Mouse (Mus musculus): ENCODE measurements around the gene Hmgb1.

Hmgb1 gene

DNA sequence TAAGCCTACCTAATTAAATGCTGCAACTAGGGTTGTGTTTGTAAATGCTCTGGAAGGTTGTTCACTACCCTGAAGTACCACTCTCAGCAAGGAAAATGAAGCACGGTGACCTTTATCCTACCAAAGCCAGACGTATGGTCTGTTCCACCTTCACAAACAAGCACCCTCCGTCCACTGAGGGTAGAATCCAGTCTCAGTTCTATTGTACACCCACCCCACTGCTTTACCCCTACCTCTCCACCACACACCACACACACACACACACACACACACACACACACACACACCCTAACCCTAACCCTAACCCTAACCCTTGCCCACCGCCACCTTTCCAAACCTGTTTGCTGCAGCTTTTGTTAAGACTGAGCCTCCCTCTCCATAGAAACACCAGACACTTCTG, 140.2 kb downstream of the Hmgb1 start:
- Histone ChIP-seq H3K27me3 (ENCODE audit: insufficient read depth, low read length) (no peaks in the 10 kb centered on the region), H3K4me3 (replicated peaks; ENCODE audit: low read length) (no peak overlapping the region), H3K9me3 (ENCODE audit: low read length) (no peaks in the 10 kb centered on the region), H3K4me1 (replicated peaks; ENCODE audit: low read depth, low read length) (peaks cover 28% of the 10 kb centered on the region), H3K36me3 (ENCODE audit: insufficient read depth, low read length) (peaks cover 27% of the 10 kb centered on the region)
- no peak for TF ChIP-seq POU5F1 (IDR thresholded peaks at IDR 0.05; ENCODE audit: borderline replicate concordance, low read length)
- TF ChIP-seq CTCF (conservative IDR thresholded peaks at IDR 0.05; ENCODE audit: low read length): no peak
- TF ChIP-seq NANOG (IDR thresholded peaks at IDR 0.05; ENCODE audit: borderline replicate concordance, low read length): no peak

DNA sequence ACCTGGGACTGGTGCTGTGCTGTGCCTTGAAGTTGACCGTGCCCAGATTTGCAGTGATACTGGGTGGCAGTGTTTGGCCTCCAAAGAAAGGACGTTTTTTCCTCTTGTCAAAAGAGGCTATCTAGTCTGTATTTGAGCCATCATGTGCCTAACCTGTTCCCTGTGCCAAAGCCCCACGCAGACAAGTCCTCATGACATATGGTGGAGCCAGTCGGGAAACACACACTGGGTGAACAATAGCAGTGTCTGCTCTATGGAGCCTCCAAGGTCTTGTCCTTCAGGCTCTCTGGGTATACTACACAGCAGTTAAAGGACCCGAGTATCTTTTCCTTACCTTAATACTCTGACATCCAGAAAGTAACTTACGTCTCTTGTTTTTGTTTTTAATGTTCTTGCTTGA, 141.0 kb downstream of the Hmgb1 start:
- peaks cover 22% of the 10 kb centered on the region for H3K36me3 ChIP-seq (ENCODE audit: insufficient read depth, low read length)
- no peaks in the 10 kb centered on the region for H3K27me3 ChIP-seq (ENCODE audit: insufficient read depth, low read length)
- no peaks in the 10 kb centered on the region for H3K9me3 ChIP-seq (ENCODE audit: low read length)
- H3K4me1 ChIP-seq (replicated peaks; ENCODE audit: low read depth, low read length): peaks cover 24% of the 10 kb centered on the region
- H3K4me3 ChIP-seq (replicated peaks; ENCODE audit: low read length): no peak overlapping the region
- TF ChIP-seq CTCF (conservative IDR thresholded peaks at IDR 0.05; ENCODE audit: low read length): no peak
- TF ChIP-seq NANOG (IDR thresholded peaks at IDR 0.05; ENCODE audit: borderline replicate concordance, low read length): no peak
- no peak for TF ChIP-seq POU5F1 (IDR thresholded peaks at IDR 0.05; ENCODE audit: borderline replicate concordance, low read length)

DNA sequence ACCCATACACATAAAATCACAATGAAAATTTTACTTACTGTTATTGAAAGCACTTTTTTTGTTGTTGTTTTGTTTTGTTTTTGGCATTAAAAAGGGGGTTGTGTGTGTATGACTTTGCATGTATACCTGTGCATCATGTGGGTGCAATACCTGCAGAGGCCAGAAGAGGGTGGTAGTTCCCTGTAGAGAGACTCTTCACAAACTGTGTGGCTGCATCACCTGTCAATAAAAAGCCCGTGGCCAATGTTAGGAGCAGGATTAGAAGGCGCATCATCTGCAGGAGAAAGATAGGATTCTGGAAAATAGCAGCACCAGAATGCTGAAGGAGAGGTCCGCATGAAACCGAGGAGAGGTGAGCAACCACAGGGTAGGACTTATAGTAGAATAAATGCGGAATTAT, 144.5 kb downstream of the Hmgb1 start:
- Histone ChIP-seq H3K27me3 (ENCODE audit: insufficient read depth, low read length) (no peaks in the 10 kb centered on the region), H3K4me3 (replicated peaks; ENCODE audit: low read length) (no peak overlapping the region), H3K4me1 (replicated peaks; ENCODE audit: low read depth, low read length) (peaks cover 10% of the 10 kb centered on the region), H3K9me3 (ENCODE audit: low read length) (peaks cover 5% of the 10 kb centered on the region), H3K36me3 (ENCODE audit: insufficient read depth, low read length) (peaks cover 1% of the 10 kb centered on the region)
- TF ChIP-seq CTCF (conservative IDR thresholded peaks at IDR 0.05; ENCODE audit: low read length): peak; percentile 100
- no peak for TF ChIP-seq POU5F1 (IDR thresholded peaks at IDR 0.05; ENCODE audit: borderline replicate concordance, low read length)
- no peak for TF ChIP-seq NANOG (IDR thresholded peaks at IDR 0.05; ENCODE audit: borderline replicate concordance, low read length)

DNA sequence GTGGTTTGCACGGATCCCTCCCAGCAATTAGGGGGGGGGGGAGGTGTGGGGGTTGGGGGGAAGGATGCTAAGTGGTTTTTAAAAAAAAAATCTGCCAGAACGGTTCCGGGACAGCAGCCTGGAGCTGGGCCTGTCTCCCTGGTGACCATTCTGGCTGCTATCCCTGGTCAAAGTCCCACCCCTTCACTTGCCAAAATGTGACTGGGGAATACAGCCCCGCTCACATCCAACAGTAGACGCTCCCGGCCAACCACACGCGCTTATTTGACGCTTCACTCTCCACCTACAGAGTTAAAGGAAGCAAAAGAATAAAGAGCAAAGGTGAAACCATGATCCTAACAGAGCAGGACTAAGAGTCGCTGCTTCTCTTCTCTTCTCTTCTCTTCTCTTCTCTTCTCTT, 146.6 kb downstream of the Hmgb1 start:
- peaks cover 10% of the 10 kb centered on the region for H3K27me3 ChIP-seq (ENCODE audit: insufficient read depth, low read length)
- H3K9me3 ChIP-seq (ENCODE audit: low read length): peaks cover 5% of the 10 kb centered on the region
- H3K4me3 ChIP-seq (replicated peaks; ENCODE audit: low read length): no peak overlapping the region
- peaks cover 10% of the 10 kb centered on the region for H3K4me1 ChIP-seq (replicated peaks; ENCODE audit: low read depth, low read length)
- no peak for TF ChIP-seq POU5F1 (IDR thresholded peaks at IDR 0.05; ENCODE audit: borderline replicate concordance, low read length)
- TF ChIP-seq NANOG (IDR thresholded peaks at IDR 0.05; ENCODE audit: borderline replicate concordance, low read length): no peak
- no peaks in the 10 kb centered on the region for H3K36me3 ChIP-seq (ENCODE audit: insufficient read depth, low read length)

DNA sequence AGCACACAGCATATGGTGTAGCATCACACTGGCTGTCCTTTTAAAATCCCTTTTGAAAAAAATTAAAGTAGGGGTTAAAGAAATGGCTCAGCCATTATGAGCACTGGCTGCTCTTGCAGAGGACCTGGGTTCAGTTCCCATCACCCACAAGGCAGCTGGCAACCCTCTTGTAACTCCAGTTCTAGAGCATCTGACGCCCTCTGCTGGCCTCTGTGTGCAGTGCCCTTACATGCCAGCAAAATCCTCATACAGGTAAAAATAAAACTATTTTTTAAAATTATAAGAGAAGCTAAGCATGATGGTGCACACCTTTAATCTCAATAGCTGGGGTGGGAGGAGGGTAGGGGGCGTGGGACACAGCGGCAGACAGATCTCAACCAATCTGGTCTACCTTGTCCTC, 147.4 kb downstream of the Hmgb1 start:
- Histone ChIP-seq H3K36me3 (ENCODE audit: insufficient read depth, low read length) (no peaks in the 10 kb centered on the region), H3K4me3 (replicated peaks; ENCODE audit: low read length) (no peak overlapping the region), H3K27me3 (ENCODE audit: insufficient read depth, low read length) (peaks cover 17% of the 10 kb centered on the region), H3K9me3 (ENCODE audit: low read length) (peaks cover 5% of the 10 kb centered on the region), H3K4me1 (replicated peaks; ENCODE audit: low read depth, low read length) (peaks cover 11% of the 10 kb centered on the region)
- no peak for TF ChIP-seq POU5F1 (IDR thresholded peaks at IDR 0.05; ENCODE audit: borderline replicate concordance, low read length)
- peak; percentile 33 for TF ChIP-seq CTCF (conservative IDR thresholded peaks at IDR 0.05; ENCODE audit: low read length)
- TF ChIP-seq NANOG (IDR thresholded peaks at IDR 0.05; ENCODE audit: borderline replicate concordance, low read length): no peak

DNA sequence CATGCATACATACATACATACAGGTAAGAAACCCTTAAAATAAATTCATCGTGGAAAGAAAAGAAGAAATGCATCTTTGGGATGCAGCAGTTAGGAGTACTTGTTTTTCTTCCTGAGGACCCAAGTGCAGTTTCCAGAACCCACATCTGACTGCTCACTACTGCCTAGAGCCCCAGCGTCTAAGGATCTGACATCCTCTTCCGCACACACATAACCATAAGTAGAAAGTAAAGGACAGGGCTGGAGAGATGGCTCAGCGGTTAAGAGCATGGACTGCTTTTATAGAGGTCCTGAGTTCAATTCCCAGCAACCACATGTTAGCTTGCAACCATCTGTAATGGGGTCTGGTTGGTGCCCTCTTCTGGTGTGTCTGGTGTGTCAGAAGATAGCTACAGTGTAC, 151.9 kb downstream of the Hmgb1 start:
- H3K9me3 ChIP-seq (ENCODE audit: low read length): peaks cover 5% of the 10 kb centered on the region
- peaks cover 41% of the 10 kb centered on the region for H3K27me3 ChIP-seq (ENCODE audit: insufficient read depth, low read length)
- no peaks in the 10 kb centered on the region for H3K36me3 ChIP-seq (ENCODE audit: insufficient read depth, low read length)
- H3K4me3 ChIP-seq (replicated peaks; ENCODE audit: low read length): no peak overlapping the region
- peaks cover 12% of the 10 kb centered on the region for H3K4me1 ChIP-seq (replicated peaks; ENCODE audit: low read depth, low read length)
- TF ChIP-seq NANOG (IDR thresholded peaks at IDR 0.05; ENCODE audit: borderline replicate concordance, low read length) (no peak), CTCF (conservative IDR thresholded peaks at IDR 0.05; ENCODE audit: low read length) (no peak), POU5F1 (IDR thresholded peaks at IDR 0.05; ENCODE audit: borderline replicate concordance, low read length) (no peak)

DNA sequence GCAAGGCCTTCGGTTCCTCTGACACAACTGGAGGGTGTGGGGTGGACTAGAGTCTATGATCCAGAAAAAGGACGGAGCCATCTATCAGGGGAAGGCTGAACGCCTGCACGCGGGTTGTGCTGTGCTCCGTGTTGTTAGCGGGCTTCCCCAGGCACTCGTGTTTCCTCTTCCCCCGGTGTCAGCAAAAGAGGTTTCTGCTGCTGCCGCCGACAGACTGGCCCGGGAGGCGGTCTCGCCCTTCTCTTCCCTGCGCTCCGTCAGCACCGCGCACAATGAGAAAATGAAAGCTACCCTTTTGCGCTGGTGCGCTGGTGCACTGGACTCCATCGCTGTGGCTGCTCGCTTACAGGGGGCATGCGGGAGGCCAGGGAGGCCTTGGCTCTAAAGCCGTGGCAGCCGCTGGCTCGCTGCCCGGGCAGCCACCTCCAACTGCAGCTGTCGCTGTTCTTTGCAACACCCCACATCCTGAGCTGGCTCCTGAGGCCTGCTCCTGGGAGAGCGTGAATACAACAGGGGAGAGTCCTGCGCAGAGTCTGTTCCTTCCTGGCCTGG, 153.0 kb downstream of the Hmgb1 start:
- peak overlapping the region; percentile 72 for H3K4me3 ChIP-seq (replicated peaks; ENCODE audit: low read length)
- H3K27me3 ChIP-seq (ENCODE audit: insufficient read depth, low read length): peaks cover 41% of the 10 kb centered on the region
- H3K4me1 ChIP-seq (replicated peaks; ENCODE audit: low read depth, low read length): peaks cover 12% of the 10 kb centered on the region
- TF ChIP-seq NANOG (IDR thresholded peaks at IDR 0.05; ENCODE audit: borderline replicate concordance, low read length) (no peak), CTCF (conservative IDR thresholded peaks at IDR 0.05; ENCODE audit: low read length) (no peak), POU5F1 (IDR thresholded peaks at IDR 0.05; ENCODE audit: borderline replicate concordance, low read length) (no peak)
- H3K36me3 ChIP-seq (ENCODE audit: insufficient read depth, low read length): no peaks in the 10 kb centered on the region
- no peaks in the 10 kb centered on the region for H3K9me3 ChIP-seq (ENCODE audit: low read length)

DNA sequence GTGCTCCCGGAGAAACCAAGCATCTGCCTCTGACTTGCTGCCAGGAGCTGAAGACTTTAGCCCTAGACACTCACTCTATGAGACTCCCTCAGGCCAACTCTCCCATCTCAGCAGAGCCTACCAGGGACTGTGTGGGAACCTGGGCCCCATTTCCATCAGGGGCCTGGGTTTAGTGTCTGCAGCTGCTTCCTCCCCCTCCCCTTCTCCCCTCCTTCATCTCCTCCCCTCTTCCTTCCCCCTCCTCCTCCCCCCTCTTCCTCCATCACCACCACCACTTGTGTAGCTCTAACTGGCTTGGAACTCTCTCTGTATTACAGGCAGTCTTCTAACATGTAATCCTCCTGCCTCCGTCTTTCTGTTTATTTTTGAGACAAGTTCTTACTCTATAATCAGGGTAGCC, 154.2 kb downstream of the Hmgb1 start:
- Histone ChIP-seq H3K27me3 (ENCODE audit: insufficient read depth, low read length) (peaks cover 44% of the 10 kb centered on the region), H3K4me3 (replicated peaks; ENCODE audit: low read length) (no peak overlapping the region), H3K9me3 (ENCODE audit: low read length) (no peaks in the 10 kb centered on the region), H3K4me1 (replicated peaks; ENCODE audit: low read depth, low read length) (peaks cover 12% of the 10 kb centered on the region), H3K36me3 (ENCODE audit: insufficient read depth, low read length) (no peaks in the 10 kb centered on the region)
- TF ChIP-seq CTCF (conservative IDR thresholded peaks at IDR 0.05; ENCODE audit: low read length) (no peak), NANOG (IDR thresholded peaks at IDR 0.05; ENCODE audit: borderline replicate concordance, low read length) (no peak), POU5F1 (IDR thresholded peaks at IDR 0.05; ENCODE audit: borderline replicate concordance, low read length) (no peak)

DNA sequence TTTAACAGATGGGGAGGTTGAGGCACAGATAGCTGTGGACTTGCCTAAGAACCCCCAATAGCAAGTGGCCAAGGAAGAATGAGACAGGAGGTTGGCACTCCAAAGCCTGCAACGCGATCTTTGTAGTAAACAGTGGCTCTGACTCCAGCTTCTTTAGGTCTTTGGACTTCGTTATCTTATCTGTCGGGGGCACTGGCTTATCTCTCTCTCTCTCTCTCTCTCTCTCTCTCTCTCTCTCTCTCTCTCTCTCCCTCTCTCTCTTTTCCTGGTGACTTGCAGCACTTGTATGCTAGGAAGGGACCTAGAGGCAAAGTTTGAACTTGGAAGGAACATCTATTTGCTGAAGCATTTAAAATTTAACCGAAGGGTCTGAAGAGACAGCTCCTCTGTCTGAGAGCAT, 155.9 kb downstream of the Hmgb1 start:
- H3K27me3 ChIP-seq (ENCODE audit: insufficient read depth, low read length): peaks cover 46% of the 10 kb centered on the region
- no peaks in the 10 kb centered on the region for H3K36me3 ChIP-seq (ENCODE audit: insufficient read depth, low read length)
- no peaks in the 10 kb centered on the region for H3K9me3 ChIP-seq (ENCODE audit: low read length)

More for the DNA sequence above, 155.9 kb downstream of the Hmgb1 start:
- Histone ChIP-seq H3K4me1 (replicated peaks; ENCODE audit: low read depth, low read length) (peaks cover 12% of the 10 kb centered on the region), H3K4me3 (replicated peaks; ENCODE audit: low read length) (no peak overlapping the region)
- TF ChIP-seq POU5F1 (IDR thresholded peaks at IDR 0.05; ENCODE audit: borderline replicate concordance, low read length) (no peak), NANOG (IDR thresholded peaks at IDR 0.05; ENCODE audit: borderline replicate concordance, low read length) (no peak), CTCF (conservative IDR thresholded peaks at IDR 0.05; ENCODE audit: low read length) (no peak)
